Mouse (Mus musculus) monocyte, adult 2 months (primary cell): Measurements from ENCODE around the gene Gm49337.

ENCODE experiments used
- DNase-seq, 2 experiments: peaks; one replicate each; pipeline ENCODE4 v3.0.0; 2022; ENCODE audit warnings: low spot score in 2 of 2, low read depth in 1 of 2

The Gm49337 gene

GRCm38 (mm10) chr4:116173072-116173471 is at the start of gene Gm49337, which contains the start of gene 1700042G07Rik:
Gene Gm49337 (plus strand): TSS chr4:116173384.
Gene 1700042G07Rik (plus strand): TSS chr4:116173372.
- no peak for DNase-seq

- peak; percentile 37 to 51 for DNase-seq
Observed at GRCm38 (mm10) chr4:116123602-116124519, 49.3 kb upstream of the Gm49337 start, which contains the start of the genes Rad54l and Pomgnt1. Gene Rad54l (minus strand): TSS chr4:116123690. Gene Pomgnt1 (plus strand): TSS chr4:116123840.

- no peak for DNase-seq
Observed at GRCm38 (mm10) chr4:116125803-116126386, 47.3 kb upstream of the Gm49337 start.

- DNase-seq = no peak
Observed at GRCm38 (mm10) chr4:116127956-116128355, 45.2 kb upstream of the Gm49337 start.

GRCm38 (mm10) chr4:116133126-116133525 is 40.1 kb upstream of the Gm49337 start:
- no peak for DNase-seq

GRCm38 (mm10) chr4:116134990-116135389 is 38.2 kb upstream of the Gm49337 start:
- DNase-seq = no peak

GRCm38 (mm10) chr4:116137421-116137996 is 35.7 kb upstream of the Gm49337 start:
- DNase-seq = no peak

GRCm38 (mm10) chr4:116140801-116141574 is 32.2 kb upstream of the Gm49337 start:
- DNase-seq = no peak

GRCm38 (mm10) chr4:116141736-116142135 is 31.4 kb upstream of the Gm49337 start:
- no peak for DNase-seq

GRCm38 (mm10) chr4:116142269-116142668 is 30.9 kb upstream of the Gm49337 start:
- no peak for DNase-seq

- DNase-seq = no peak
Observed at GRCm38 (mm10) chr4:116143317-116143811, 29.8 kb upstream of the Gm49337 start.

- no peak for DNase-seq
Observed at GRCm38 (mm10) chr4:116143891-116144717, 29.1 kb upstream of the Gm49337 start.

- no peak for DNase-seq
Observed at GRCm38 (mm10) chr4:116149812-116150155, 23.4 kb upstream of the Gm49337 start.

- DNase-seq = peak in 1 of 2 experiments; percentile 18
Observed at GRCm38 (mm10) chr4:116150156-116150861, 22.9 kb upstream of the Gm49337 start.

GRCm38 (mm10) chr4:116150862-116151221 is 22.3 kb upstream of the Gm49337 start:
- DNase-seq = no peak

GRCm38 (mm10) chr4:116151238-116151637 is 21.9 kb upstream of the Gm49337 start, which contains the start of gene Lurap1:
Gene Lurap1 (minus strand): TSS chr4:116151338.
- no peak for DNase-seq

GRCm38 (mm10) chr4:116152702-116153101 is 20.5 kb upstream of the Gm49337 start:
- no peak for DNase-seq

GRCm38 (mm10) chr4:116157882-116158281 is 15.3 kb upstream of the Gm49337 start:
- no peak for DNase-seq

GRCm38 (mm10) chr4:116159912-116160311 is 13.3 kb upstream of the Gm49337 start:
- no peak for DNase-seq
